Mouse (Mus musculus) forebrain, embryonic 14.5 days (tissue): ENCODE data around the gene Aimp1. TPM values are rescaled to one million over a fixed set of nuclear protein-coding genes. Genes with fewer than 3 reads are reported as not detected.

Experiments used
- ATAC-seq: fragments of 200-750 bp; cut with Nextera tagmentation; 2 replicates; pipeline ENCODE4 v1.8.0; 2017; ENCODE audit warnings: mild to moderate bottlenecking, moderate library complexity
- DNase-seq: peaks from one replicate; pipeline ENCODE4 v3.0.0-alpha.2; 2015; ENCODE audit warnings: low spot score
- H3K27ac ChIP-seq: fragments of 300-500 bp; sonication (generic); 2 replicates; pipeline ENCODE4 v1.5.1; 2014; ENCODE audit warnings: low read depth, mild to moderate bottlenecking, control low read depth, low read length, moderate library complexity
- H3K27me3 ChIP-seq: fragments of 300-500 bp; sonication (generic); replicated peaks from 2 replicates; pipeline ENCODE4 v1.6.1; 2014; ENCODE audit warnings: low read length, control low read depth, mixed read lengths; ENCODE audit not compliant: control insufficient read depth, insufficient read depth
- H3K36me3 ChIP-seq: fragments of 300-500 bp; sonication (generic); 2 replicates; pipeline ENCODE4 v1.6.1; 2014; ENCODE audit warnings: low read length, control low read depth; ENCODE audit not compliant: control insufficient read depth, insufficient read depth
- H3K4me1 ChIP-seq: fragments of 300-500 bp; sonication (generic); 2 replicates; pipeline ENCODE4 v1.6.1; 2014; ENCODE audit warnings: antibody characterized with exemption, low read length, control low read depth; ENCODE audit not compliant: control insufficient read depth, insufficient read depth
- H3K4me2 ChIP-seq: fragments of 300-500 bp; sonication (generic); 2 replicates; pipeline ENCODE4 v1.6.1; 2014; ENCODE audit warnings: mild to moderate bottlenecking, control low read depth, low read length
- H3K4me3 ChIP-seq: fragments of 300-500 bp; sonication (generic); 2 replicates; pipeline ENCODE4 v1.5.1; 2014; ENCODE audit warnings: low read depth, low read length, control low read depth
- H3K9ac ChIP-seq: fragments of 300-500 bp; sonication (generic); 2 replicates; pipeline ENCODE4 v1.6.1; 2014; ENCODE audit warnings: mild to moderate bottlenecking, low read length, control low read depth, moderate library complexity
- H3K9me3 ChIP-seq: fragments of 300-500 bp; sonication (generic); replicated peaks from 2 replicates; pipeline ENCODE4 v1.6.1; 2016; ENCODE audit warnings: low read length, control low read depth, mixed read lengths; ENCODE audit not compliant: control insufficient read depth
- WGBS: fragments of 180-500 bp; shearing (Covaris S2); extraction: QIAGEN DNeasy Blood & Tissue Kit; methylation state at CpG from one replicate; pipeline ENCODE4 v1.1.7; 2014; 5-methylcytosine and 5-hydroxymethylcytosine counted together
- polyA plus RNA-seq: library from polyadenylated mRNA; unstranded; fragments of >200 nt; fragmentation: Nextera tagmentation; extraction: Ambion mirVana; gene quantifications from 2 replicates; pipeline ENCODE4 v1.2.1, GENCODE M21; 2014

Gene Aimp1
- 76.2 and 78.2 TPM in 2 replicates for polyA plus RNA-seq

GRCm38 (mm10) chr3:132684231-132684928 is at the start of gene Aimp1:
TSS of gene Aimp1 (minus strand) at chr3:132684370.
- Histone ChIP-seq H3K9ac (peak within 1 kb of the TSS; percentile 88), H3K27ac (peak within 1 kb of the TSS; percentile 71), H3K4me3 (peak within 1 kb of the TSS; percentile 77), H3K9me3 (no peaks in the 10 kb centered on the region), H3K4me1 (peaks cover 12% of the 10 kb centered on the region), H3K4me2 (peak within 1 kb of the TSS; percentile 63), H3K27me3 (no peaks in the 10 kb centered on the region), H3K36me3 (0 out of 2 replicates have a peak, but pooled peaks cover 3% of the 10 kb centered on the region)
- peak; percentile 1 for DNase-seq
- no peak for ATAC-seq
- WGBS, result 2% methylated on average over 27 of the region's 27 CpGs

- no peaks in the 10 kb centered on the region for H3K27me3 ChIP-seq
- H3K27ac ChIP-seq, result no peak overlapping the region
- WGBS, result 93% methylated on average over 3 of the region's 3 CpGs
- H3K4me1 ChIP-seq, result no peaks in the 10 kb centered on the region
- ATAC-seq, result no peak
- no peak overlapping the region for H3K4me3 ChIP-seq
- no peak overlapping the region for H3K4me2 ChIP-seq
- peaks cover 24% of the 10 kb centered on the region for H3K36me3 ChIP-seq
- no peaks in the 10 kb centered on the region for H3K9me3 ChIP-seq
- DNase-seq, result no peak
- no peak overlapping the region for H3K9ac ChIP-seq
These were observed 40.2 kb upstream of the Aimp1 start for GRCm38 (mm10) chr3:132724326-132724725.

GRCm38 (mm10) chr3:132717316-132717715 is 33.1 kb upstream of the Aimp1 start:
- no peaks in the 10 kb centered on the region for H3K4me1 ChIP-seq

GRCm38 (mm10) chr3:132713913-132714312 is 29.7 kb upstream of the Aimp1 start:
- DNase-seq (no peak), ATAC-seq (no peak)
- H3K36me3 ChIP-seq, result no peaks in the 10 kb centered on the region
- WGBS, result 89% methylated on average over 5 of the region's 5 CpGs
- no peak overlapping the region for H3K4me3 ChIP-seq
- H3K4me1 ChIP-seq, result no peaks in the 10 kb centered on the region
- H3K4me2 ChIP-seq, result no peak overlapping the region
- H3K9ac ChIP-seq, result no peak overlapping the region
- H3K9me3 ChIP-seq, result no peaks in the 10 kb centered on the region
- H3K27ac ChIP-seq, result no peak overlapping the region
- H3K27me3 ChIP-seq, result no peaks in the 10 kb centered on the region

More at GRCm38 (mm10) chr3:132717316-132717715, 33.1 kb upstream of the Aimp1 start:
- no peaks in the 10 kb centered on the region for H3K27me3 ChIP-seq
- no peak overlapping the region for H3K27ac ChIP-seq
- H3K36me3 ChIP-seq, result peaks cover 8% of the 10 kb centered on the region; the same call in 1 of the 2 replicates
- ATAC-seq (no peak), DNase-seq (no peak)
- H3K9ac ChIP-seq, result no peak overlapping the region
- WGBS, result 90% methylated on average over 4 of the region's 4 CpGs
- H3K4me3 ChIP-seq, result no peak overlapping the region
- no peak overlapping the region for H3K4me2 ChIP-seq
- H3K9me3 ChIP-seq, result no peaks in the 10 kb centered on the region

GRCm38 (mm10) chr3:132706977-132707376 is 22.8 kb upstream of the Aimp1 start:
- H3K36me3 ChIP-seq, result 0 out of 2 replicates have a peak, but pooled peaks cover 3% of the 10 kb centered on the region
- ATAC-seq, result no peak
- no peaks in the 10 kb centered on the region for H3K27me3 ChIP-seq
- 77% methylated on average over 4 of the region's 4 CpGs for WGBS
- H3K4me1 ChIP-seq, result no peaks in the 10 kb centered on the region
- H3K9me3 ChIP-seq, result no peaks in the 10 kb centered on the region
- H3K27ac ChIP-seq, result no peak overlapping the region
- H3K9ac ChIP-seq, result no peak overlapping the region
- no peak for DNase-seq
- H3K4me3 ChIP-seq, result no peak overlapping the region
- no peak overlapping the region for H3K4me2 ChIP-seq

- DNase-seq, result no peak
- WGBS, result 82% methylated on average over 3 of the region's 3 CpGs
- Histone ChIP-seq H3K4me1 (no peaks in the 10 kb centered on the region), H3K9me3 (no peaks in the 10 kb centered on the region), H3K36me3 (0 out of 2 replicates have a peak, but pooled peaks cover 3% of the 10 kb centered on the region), H3K4me3 (no peak overlapping the region), H3K27ac (no peak overlapping the region), H3K9ac (no peak overlapping the region), H3K4me2 (no peak overlapping the region), H3K27me3 (no peaks in the 10 kb centered on the region)
- ATAC-seq, result no peak
These were observed 20.0 kb upstream of the Aimp1 start for GRCm38 (mm10) chr3:132704216-132704615.

- H3K27me3 ChIP-seq, result no peaks in the 10 kb centered on the region
- DNase-seq (peak; percentile 62), ATAC-seq (peak; percentile 67; the same call in 1 of the 2 replicates)
- H3K4me3 ChIP-seq, result no peak overlapping the region
- 0 out of 2 replicates have a peak, but pooled peaks cover 3% of the 10 kb centered on the region for H3K36me3 ChIP-seq
- no peaks in the 10 kb centered on the region for H3K4me1 ChIP-seq
- H3K4me2 ChIP-seq, result no peak overlapping the region
- no peak overlapping the region for H3K27ac ChIP-seq
- 79% methylated on average over 3 of the region's 3 CpGs for WGBS
- no peaks in the 10 kb centered on the region for H3K9me3 ChIP-seq
- no peak overlapping the region for H3K9ac ChIP-seq
These were observed 17.2 kb upstream of the Aimp1 start for GRCm38 (mm10) chr3:132701368-132701767.

GRCm38 (mm10) chr3:132683447-132684230 is 531 bp downstream of the Aimp1 start, which contains the start of gene Tbck:
TSS of gene Tbck (plus strand) at chr3:132684144.
- H3K27me3 ChIP-seq, result no peaks in the 10 kb centered on the region
- ATAC-seq (peak; percentile 98), DNase-seq (peak; percentile 96)
- peaks cover 12% of the 10 kb centered on the region for H3K4me1 ChIP-seq
- peak within 1 kb of the TSS; percentile 88 for H3K9ac ChIP-seq
- H3K4me3 ChIP-seq, result peak within 1 kb of the TSS; percentile 77
- H3K36me3 ChIP-seq, result 0 out of 2 replicates have a peak, but pooled peaks cover 3% of the 10 kb centered on the region
- H3K4me2 ChIP-seq, result peak within 1 kb of the TSS; percentile 63
- H3K27ac ChIP-seq, result peak within 1 kb of the TSS; percentile 71
- no peaks in the 10 kb centered on the region for H3K9me3 ChIP-seq
- under 1% methylated on average over 42 of the region's 42 CpGs for WGBS
